Mouse (Mus musculus) brain, embryonic 14.5 days (tissue): ENCODE data around the gene Stat2.
"Not testable (repeated sequence)": the region's sequence is repeated elsewhere in the genome, so short reads cannot be mapped to it uniquely, and the experiment has no call there.

Source experiments
- CTCF ChIP-seq: fragments of 200-500 bp; IDR thresholded peaks from 2 replicates; pipeline ENCODE4 v1.5.1; 2012; ENCODE audit warnings: inconsistent platforms, mild to moderate bottlenecking, moderate library complexity, borderline replicate concordance; ENCODE audit not compliant: insufficient read depth, insufficient read length; ENCODE audit errors: extremely low read depth
- POLR2A ChIP-seq: fragments of 200-500 bp; IDR thresholded peaks from 2 replicates; pipeline ENCODE4 v1.6.1; 2012; ENCODE audit warnings: mild to moderate bottlenecking, inconsistent platforms, borderline replicate concordance; ENCODE audit not compliant: poor library complexity, insufficient read depth, insufficient read length, severe bottlenecking; ENCODE audit errors: extremely low read depth

- not testable (repeated sequence) for TF ChIP-seq CTCF, POLR2A
Measured at GRCm38 (mm10) chr10:128275374-128275773, 5.0 kb downstream of the Stat2 start.
